Mouse (Mus musculus): Measurements from ENCODE around the gene Brd4. TPM values are rescaled to one million over a fixed set of nuclear protein-coding genes. Genes with fewer than 3 reads are reported as not detected.

Brd4 gene
- polyA plus RNA-seq, 2 experiments = 80.0 to 97.3 TPM

DNA sequence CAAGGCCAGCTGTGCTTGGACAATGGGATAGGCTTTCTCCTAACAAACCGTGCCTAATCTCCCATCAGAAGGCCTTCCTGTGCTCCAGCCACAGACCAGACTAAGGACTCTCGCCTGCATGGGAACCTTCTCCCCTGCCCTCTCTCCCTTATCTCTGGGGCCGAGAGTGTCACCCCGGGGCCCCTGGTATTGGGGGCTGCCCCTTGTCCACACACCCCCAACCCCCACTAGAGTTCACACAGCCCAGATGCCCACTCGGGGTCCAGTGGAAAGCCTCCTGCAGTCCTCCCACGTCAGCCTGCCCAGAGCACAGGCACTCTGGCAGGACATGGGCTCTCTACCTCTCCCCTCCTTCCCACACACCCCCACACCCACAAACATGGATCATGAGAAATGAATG lies 26.6 kb downstream of the Brd4 start:
- Histone ChIP-seq H3K27ac (replicated peaks; ENCODE audit: low read depth, low read length) (no peak overlapping the region), H3K27me3 (ENCODE audit: control insufficient read depth, insufficient read depth, low read length) (no peaks in the 10 kb centered on the region), H3K36me3 (ENCODE audit: control insufficient read depth, insufficient read depth, low read length) (no peaks in the 10 kb centered on the region), H3K4me3 (replicated peaks; ENCODE audit: low read length) (no peak overlapping the region), H3K9ac (ENCODE audit: low read depth, low read length, severe bottlenecking) (no peak overlapping the region), H3K9me3 (ENCODE audit: control insufficient read depth, low read length) (no peaks in the 10 kb centered on the region), H3K4me2 (replicated peaks; ENCODE audit: low read depth, low read length, severe bottlenecking) (no peak overlapping the region), H3K4me1 (ENCODE audit: control insufficient read depth, insufficient read depth, low read length) (no peaks in the 10 kb centered on the region)
- WGBS = 89% methylated on average over 6 of the region's 6 CpGs
- ATAC-seq (ENCODE audit: low FRiP score, low read depth) = no peak
- TF ChIP-seq POLR2A (IDR thresholded peaks at IDR 0.05; ENCODE audit: borderline replicate concordance, extremely low read depth, insufficient read depth, insufficient read length) = no peak
- DNase-seq (ENCODE audit: low spot score) = no peak

DNA sequence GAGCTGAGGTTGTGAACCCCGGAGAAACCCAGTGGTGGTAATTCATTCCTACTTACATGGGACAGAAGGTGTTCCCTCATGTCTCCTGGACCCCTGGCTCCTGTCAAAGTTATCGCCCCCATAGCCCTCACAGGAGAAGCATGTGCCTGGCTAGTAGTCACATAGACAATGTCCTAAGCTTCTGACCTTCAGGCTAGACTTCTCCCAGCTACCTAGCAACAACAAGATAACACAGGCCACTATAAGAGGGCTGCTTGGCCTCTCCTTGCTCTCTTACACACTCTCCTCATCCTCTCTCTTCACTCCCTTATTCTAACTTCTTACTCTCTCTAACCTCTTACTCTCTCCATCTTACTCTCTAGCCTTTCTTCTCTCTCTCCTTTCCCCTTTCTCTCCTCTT lies 27.1 kb downstream of the Brd4 start:
- no peak for TF ChIP-seq POLR2A (IDR thresholded peaks at IDR 0.05; ENCODE audit: borderline replicate concordance, extremely low read depth, insufficient read depth, insufficient read length)
- Histone ChIP-seq H3K4me2 (replicated peaks; ENCODE audit: low read depth, low read length, severe bottlenecking) (no peak overlapping the region), H3K27ac (replicated peaks; ENCODE audit: low read depth, low read length) (no peak overlapping the region), H3K9me3 (ENCODE audit: control insufficient read depth, low read length) (no peaks in the 10 kb centered on the region), H3K36me3 (ENCODE audit: control insufficient read depth, insufficient read depth, low read length) (peaks cover 1% of the 10 kb centered on the region; the same call in 1 of the 2 replicates), H3K4me1 (ENCODE audit: control insufficient read depth, insufficient read depth, low read length) (no peaks in the 10 kb centered on the region), H3K27me3 (ENCODE audit: control insufficient read depth, insufficient read depth, low read length) (no peaks in the 10 kb centered on the region), H3K4me3 (replicated peaks; ENCODE audit: low read length) (no peak overlapping the region), H3K9ac (ENCODE audit: low read depth, low read length, severe bottlenecking) (no peak overlapping the region)
- no peak for DNase-seq (ENCODE audit: low spot score)
- no peak for ATAC-seq (ENCODE audit: low FRiP score, low read depth)
- 90% methylated on average over 2 of the region's 2 CpGs for WGBS

DNA sequence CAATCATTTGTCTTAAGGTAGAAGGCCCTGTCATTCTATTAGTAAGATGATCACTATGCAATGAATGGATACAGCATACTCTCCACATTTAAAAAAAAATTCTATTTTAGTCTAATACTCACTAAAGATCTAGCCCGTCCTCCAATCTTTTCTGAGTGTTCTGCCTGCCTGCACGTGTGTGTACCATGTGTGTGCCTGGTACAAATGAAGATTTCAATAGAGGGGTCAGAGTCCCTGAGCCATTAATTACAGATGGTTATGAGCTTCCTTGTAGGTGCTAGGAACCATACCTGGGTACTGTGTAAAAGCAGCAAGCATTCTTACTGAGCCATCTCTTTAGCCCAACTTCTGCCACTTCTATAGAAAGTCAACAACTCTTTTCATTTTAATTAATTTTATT lies 27.6 kb downstream of the Brd4 start:
- Histone ChIP-seq H3K4me3 (replicated peaks; ENCODE audit: low read length) (no peak overlapping the region), H3K4me2 (replicated peaks; ENCODE audit: low read depth, low read length, severe bottlenecking) (no peak overlapping the region), H3K27ac (replicated peaks; ENCODE audit: low read depth, low read length) (no peak overlapping the region), H3K27me3 (ENCODE audit: control insufficient read depth, insufficient read depth, low read length) (no peaks in the 10 kb centered on the region), H3K4me1 (ENCODE audit: control insufficient read depth, insufficient read depth, low read length) (no peaks in the 10 kb centered on the region), H3K36me3 (ENCODE audit: control insufficient read depth, insufficient read depth, low read length) (peaks cover 3% of the 10 kb centered on the region; the same call in 1 of the 2 replicates), H3K9me3 (ENCODE audit: control insufficient read depth, low read length) (no peaks in the 10 kb centered on the region), H3K9ac (ENCODE audit: low read depth, low read length, severe bottlenecking) (no peak overlapping the region)
- ATAC-seq (ENCODE audit: low FRiP score, low read depth) (no peak), DNase-seq (ENCODE audit: low spot score) (no peak)
- TF ChIP-seq POLR2A (IDR thresholded peaks at IDR 0.05; ENCODE audit: borderline replicate concordance, extremely low read depth, insufficient read depth, insufficient read length) = no peak
- WGBS = 81% methylated on average over 2 of the region's 2 CpGs

DNA sequence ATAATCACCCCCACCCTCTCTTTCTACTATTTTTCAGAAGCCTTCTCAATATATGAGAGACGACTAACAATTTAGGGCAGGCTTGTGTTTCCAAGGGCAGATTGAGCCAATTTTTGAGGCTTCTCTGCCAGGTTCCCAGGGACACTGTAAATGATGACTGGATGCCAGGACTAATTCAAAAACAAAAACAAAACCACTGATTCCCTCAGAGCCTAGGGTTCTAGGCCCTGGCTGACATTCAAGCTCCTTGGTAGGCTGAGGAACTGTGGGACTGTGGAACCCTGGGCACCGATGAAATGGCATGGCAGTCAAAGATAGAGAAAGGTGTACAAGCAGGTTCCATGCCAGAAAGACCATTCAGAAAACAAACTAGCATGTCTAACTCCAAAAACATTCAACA lies 31.3 kb downstream of the Brd4 start:
- no peak for TF ChIP-seq POLR2A (IDR thresholded peaks at IDR 0.05; ENCODE audit: borderline replicate concordance, extremely low read depth, insufficient read depth, insufficient read length)
- H3K4me2 ChIP-seq (replicated peaks; ENCODE audit: low read depth, low read length, severe bottlenecking) = no peak overlapping the region
- no peaks in the 10 kb centered on the region for H3K27me3 ChIP-seq (ENCODE audit: control insufficient read depth, insufficient read depth, low read length)
- DNase-seq (ENCODE audit: low spot score) (no peak), ATAC-seq (ENCODE audit: low FRiP score, low read depth) (no peak)
- H3K4me1 ChIP-seq (ENCODE audit: control insufficient read depth, insufficient read depth, low read length) = no peaks in the 10 kb centered on the region
- no peak overlapping the region for H3K4me3 ChIP-seq (replicated peaks; ENCODE audit: low read length)
- WGBS = 92% methylated on average over 2 of the region's 2 CpGs
- H3K27ac ChIP-seq (replicated peaks; ENCODE audit: low read depth, low read length) = no peak overlapping the region
- H3K9ac ChIP-seq (ENCODE audit: low read depth, low read length, severe bottlenecking) = no peak overlapping the region
- peaks cover 7% of the 10 kb centered on the region; the same call in 1 of the 2 replicates for H3K36me3 ChIP-seq (ENCODE audit: control insufficient read depth, insufficient read depth, low read length)
- H3K9me3 ChIP-seq (ENCODE audit: control insufficient read depth, low read length) = no peaks in the 10 kb centered on the region

DNA sequence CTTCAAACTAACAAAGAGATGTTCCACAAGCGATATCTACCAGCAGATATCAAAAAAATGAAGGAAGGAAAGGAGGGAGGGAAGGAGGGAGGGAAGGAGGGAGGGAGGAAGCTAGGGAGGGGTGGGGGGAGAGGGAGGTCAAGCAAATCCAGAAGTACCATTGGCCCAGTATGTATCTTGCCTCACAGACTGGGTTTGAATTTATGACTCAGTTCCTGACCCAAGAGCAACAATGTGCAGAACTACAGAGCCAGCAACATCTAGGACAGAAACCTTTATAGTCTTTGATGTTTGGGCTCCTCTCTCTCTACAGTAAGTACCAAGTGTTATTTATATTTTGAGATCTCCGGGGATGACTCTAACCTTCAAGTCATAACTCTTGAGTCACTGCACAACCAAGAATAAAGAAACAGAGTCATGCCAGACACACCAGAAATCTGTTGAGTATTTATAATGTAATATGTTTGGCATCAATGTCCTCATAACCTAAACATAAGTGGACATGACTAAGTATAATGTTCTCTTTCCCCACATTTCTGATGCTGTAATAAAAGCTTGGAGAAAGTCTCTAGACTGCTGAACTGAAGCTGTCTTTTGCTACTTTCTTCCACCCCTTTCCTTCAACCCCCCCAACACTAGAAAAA lies 32.6 kb downstream of the Brd4 start:
- H3K27ac ChIP-seq (replicated peaks; ENCODE audit: low read depth, low read length) = no peak overlapping the region
- DNase-seq (ENCODE audit: low spot score) = no peak
- no peak for TF ChIP-seq POLR2A (IDR thresholded peaks at IDR 0.05; ENCODE audit: borderline replicate concordance, extremely low read depth, insufficient read depth, insufficient read length)
- H3K36me3 ChIP-seq (ENCODE audit: control insufficient read depth, insufficient read depth, low read length) = peaks cover 7% of the 10 kb centered on the region; the same call in 1 of the 2 replicates
- 98% methylated on average over 2 of the region's 2 CpGs for WGBS
- no peaks in the 10 kb centered on the region for H3K27me3 ChIP-seq (ENCODE audit: control insufficient read depth, insufficient read depth, low read length)
- H3K4me1 ChIP-seq (ENCODE audit: control insufficient read depth, insufficient read depth, low read length) = no peaks in the 10 kb centered on the region
- H3K9ac ChIP-seq (ENCODE audit: low read depth, low read length, severe bottlenecking) = no peak overlapping the region
- no peaks in the 10 kb centered on the region for H3K9me3 ChIP-seq (ENCODE audit: control insufficient read depth, low read length)
- no peak overlapping the region for H3K4me3 ChIP-seq (replicated peaks; ENCODE audit: low read length)
- ATAC-seq (ENCODE audit: low FRiP score, low read depth) = no peak
- H3K4me2 ChIP-seq (replicated peaks; ENCODE audit: low read depth, low read length, severe bottlenecking) = no peak overlapping the region
